Mouse (Mus musculus) adrenal gland, adult 18-20 months (tissue): Measurements from ENCODE around the gene 1700084M14Rik. TPM values are rescaled to one million over a fixed set of nuclear protein-coding genes. Genes with fewer than 3 reads are reported as not detected.
"Not testable (repeated sequence)": the region's sequence is repeated elsewhere in the genome, so short reads cannot be mapped to it uniquely, and the experiment has no call there.

Experiments
- DNase-seq, 2 experiments: peaks; one replicate each; pipeline ENCODE4 v3.0.0; 2021 to 2022; ENCODE audit warnings: low spot score in 2 of 2
- long read RNA-seq, 2 experiments: library from polyadenylated mRNA; stranded (forward); transcript quantifications; one replicate each; pipeline ENCODE4 v2.0.0; 2021
- total RNA-seq, 2 experiments: library from RNA; stranded (reverse); gene quantifications; 1 replicate in 1 of 2; 2 replicates in 1 of 2; pipeline ENCODE4 v1.2.3; 2021

1700084M14Rik gene
- not detected for total RNA-seq
- long read RNA-seq, experiment 1, result 0 reads
- long read RNA-seq, experiment 2, result 0 reads

DNA sequence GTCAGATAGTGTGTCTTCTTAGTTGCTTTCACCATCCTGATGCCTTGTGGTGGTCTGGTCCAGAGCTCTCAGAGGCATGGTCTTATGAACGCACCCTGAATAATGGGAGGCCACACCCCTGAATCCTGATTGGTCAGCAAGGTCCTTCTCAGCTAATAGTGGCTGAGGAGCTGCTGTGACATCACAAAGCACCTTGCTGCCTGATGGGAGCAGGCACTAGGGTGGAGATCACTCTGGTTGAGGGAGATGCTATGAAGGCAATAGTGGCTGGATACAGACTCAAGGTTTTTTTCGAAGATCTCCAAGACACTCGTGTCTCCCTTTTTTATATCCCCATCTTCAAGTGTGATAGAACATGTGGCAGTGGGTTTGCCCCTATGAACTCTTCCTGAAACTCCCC is at the start of gene 1700084M14Rik:
Gene 1700084M14Rik (minus strand): TSS at position 101 of the 400 bp plus-strand sequence.
- not testable (repeated sequence) for DNase-seq

Other genes starting within 250 kb of the 1700084M14Rik start
- gene Mageb2, start 244.2 kb downstream of the 1700084M14Rik start, total RNA-seq, result not detected
- gene Gm5072, start 183.4 kb downstream of the 1700084M14Rik start, total RNA-seq, result not detected
- not detected for gene Gm8914, start 95.8 kb downstream of the 1700084M14Rik start, total RNA-seq
- gene Gm14781, start 56.3 kb upstream of the 1700084M14Rik start, total RNA-seq, result not detected
- gene Mageb5, start 207.1 kb upstream of the 1700084M14Rik start, total RNA-seq, result not detected